Mouse (Mus musculus): Measurements from ENCODE around the gene Ica1l.

DNA sequence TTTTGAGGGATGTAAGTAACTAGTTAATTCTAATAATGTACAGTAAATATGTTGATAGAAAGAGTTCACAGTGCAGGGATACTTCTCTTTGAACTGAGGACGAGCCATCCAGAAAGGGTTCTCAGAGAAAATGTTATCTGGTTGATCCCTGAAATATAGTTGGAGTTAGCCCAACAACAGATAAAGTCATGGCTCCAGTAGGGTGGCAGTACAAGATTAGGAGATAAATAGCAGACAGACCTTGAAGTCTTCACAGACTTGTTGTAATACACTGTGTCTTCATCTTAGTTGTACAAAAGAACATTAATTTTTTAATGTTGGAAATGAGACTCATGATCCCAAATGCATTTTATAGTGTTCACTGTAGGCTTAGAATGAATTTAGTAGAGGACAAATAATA, 83.0 kb downstream of the Ica1l start:
- TF ChIP-seq CTCF (IDR thresholded peaks at IDR 0.05; ENCODE audit: extremely low read depth, insufficient read length, insufficient replicate concordance, low read depth, low read length) = no peak
- TF ChIP-seq POLR2A (IDR thresholded peaks at IDR 0.05; ENCODE audit: low read depth, low read length) = no peak
